Mouse (Mus musculus) midbrain, embryonic 13.5 days (tissue): ENCODE measurements around the gene Tex264. TPM values are rescaled to one million over a fixed set of nuclear protein-coding genes. Genes with fewer than 3 reads are reported as not detected.

Source experiments
- ATAC-seq: fragments of 200-750 bp; cut with Nextera tagmentation; 2 replicates; pipeline ENCODE4 v1.8.0; 2017; ENCODE audit warnings: mild to moderate bottlenecking, moderate TSS enrichment, moderate library complexity
- H3K27ac ChIP-seq: fragments of 300-500 bp; sonication (generic); 2 replicates; pipeline ENCODE4 v1.5.1; 2015; ENCODE audit warnings: inconsistent platforms, mild to moderate bottlenecking, moderate library complexity
- H3K27me3 ChIP-seq: fragments of 300-500 bp; sonication (generic); 2 replicates; pipeline ENCODE4 v1.6.1; 2015; ENCODE audit warnings: mild to moderate bottlenecking, inconsistent platforms
- H3K36me3 ChIP-seq: fragments of 300-500 bp; sonication (generic); 2 replicates; pipeline ENCODE4 v1.6.1; 2015; ENCODE audit warnings: mild to moderate bottlenecking, inconsistent platforms
- H3K4me1 ChIP-seq: fragments of 300-500 bp; sonication (generic); replicated peaks from 2 replicates; pipeline ENCODE4 v1.6.1; 2015; ENCODE audit warnings: inconsistent platforms
- H3K4me2 ChIP-seq: fragments of 300-500 bp; sonication (generic); replicated peaks from 2 replicates; pipeline ENCODE4 v1.6.1; 2015; ENCODE audit warnings: moderate library complexity, mild to moderate bottlenecking, inconsistent platforms
- H3K4me3 ChIP-seq: fragments of 300-500 bp; sonication (generic); replicated peaks from 2 replicates; pipeline ENCODE4 v1.5.1; 2015; ENCODE audit warnings: mild to moderate bottlenecking, inconsistent platforms
- H3K9ac ChIP-seq: fragments of 300-500 bp; sonication (generic); replicated peaks from 2 replicates; pipeline ENCODE4 v1.6.1; 2015; ENCODE audit warnings: mild to moderate bottlenecking, inconsistent platforms
- H3K9me3 ChIP-seq: fragments of 300-500 bp; sonication (generic); 2 replicates; pipeline ENCODE4 v1.6.1; 2016; ENCODE audit warnings: mild to moderate bottlenecking, inconsistent platforms
- WGBS: fragments of 180-500 bp; shearing (Covaris S2); methylation state at CpG from one replicate; pipeline ENCODE4 v1.1.7; 2015; 5-methylcytosine and 5-hydroxymethylcytosine counted together
- polyA plus RNA-seq: library from polyadenylated mRNA; unstranded; fragments of >200 nt; fragmentation: Nextera tagmentation; extraction: Ambion mirVana; gene quantifications from 2 replicates; pipeline ENCODE4 v1.2.1, GENCODE M21; 2015

The Tex264 gene
- polyA plus RNA-seq, 1 experiment from 2014 or later: 36.9 TPM

GRCm38 (mm10) chr9:106684918-106685248 is 844 bp downstream of the Tex264 start:
- H3K4me2 ChIP-seq: peak overlapping the region; percentile 96
- H3K27ac ChIP-seq: no peak overlapping the region
- ATAC-seq: peak; percentile 34
- no peaks in the 10 kb centered on the region for H3K27me3 ChIP-seq
- 4% methylated on average over 12 of the region's 14 CpGs for WGBS
- H3K4me1 ChIP-seq: peaks cover 26% of the 10 kb centered on the region
- H3K36me3 ChIP-seq: peaks cover 15% of the 10 kb centered on the region
- H3K9me3 ChIP-seq: no peaks in the 10 kb centered on the region
- H3K9ac ChIP-seq: peak overlapping the region; percentile 89
- H3K4me3 ChIP-seq: peak overlapping the region; percentile 81

- ATAC-seq: no peak
- H3K4me3 ChIP-seq: peak overlapping the region; percentile 81
Observed at GRCm38 (mm10) chr9:106684093-106684872, 1.4 kb downstream of the Tex264 start.

GRCm38 (mm10) chr9:106681026-106681425 is 4.7 kb downstream of the Tex264 start:
- Histone ChIP-seq H3K4me3 (no peak overlapping the region), H3K4me1 (peaks cover 12% of the 10 kb centered on the region), H3K4me2 (no peak overlapping the region), H3K27me3 (no peaks in the 10 kb centered on the region), H3K9ac (no peak overlapping the region), H3K9me3 (no peaks in the 10 kb centered on the region), H3K36me3 (peaks cover 24% of the 10 kb centered on the region), H3K27ac (no peak overlapping the region)
- ATAC-seq: no peak
- 92% methylated on average over 9 of the region's 9 CpGs for WGBS

More at GRCm38 (mm10) chr9:106684093-106684872, 1.4 kb downstream of the Tex264 start:
- H3K4me1 ChIP-seq: peaks cover 26% of the 10 kb centered on the region
- H3K27me3 ChIP-seq: no peaks in the 10 kb centered on the region
- no peak overlapping the region for H3K27ac ChIP-seq
- 83% methylated on average over 6 of the region's 6 CpGs for WGBS
- H3K36me3 ChIP-seq: peaks cover 19% of the 10 kb centered on the region
- H3K4me2 ChIP-seq: peak overlapping the region; percentile 96
- H3K9me3 ChIP-seq: no peaks in the 10 kb centered on the region
- H3K9ac ChIP-seq: peak overlapping the region; percentile 89

GRCm38 (mm10) chr9:106678242-106678641 is 7.5 kb downstream of the Tex264 start:
- no peak overlapping the region for H3K9ac ChIP-seq
- peaks cover 29% of the 10 kb centered on the region for H3K36me3 ChIP-seq
- H3K4me3 ChIP-seq: no peak overlapping the region
- H3K4me1 ChIP-seq: no peaks in the 10 kb centered on the region
- H3K27me3 ChIP-seq: no peaks in the 10 kb centered on the region
- H3K27ac ChIP-seq: no peak overlapping the region
- no peak for ATAC-seq
- H3K4me2 ChIP-seq: no peak overlapping the region
- 80% methylated on average over 4 of the region's 4 CpGs for WGBS
- H3K9me3 ChIP-seq: no peaks in the 10 kb centered on the region

GRCm38 (mm10) chr9:106677702-106678101 is 8.0 kb downstream of the Tex264 start:
- ATAC-seq: no peak
- WGBS: 91% methylated on average over 5 of the region's 5 CpGs
- H3K27ac ChIP-seq: no peak overlapping the region
- no peak overlapping the region for H3K9ac ChIP-seq
- peaks cover 34% of the 10 kb centered on the region for H3K36me3 ChIP-seq
- no peak overlapping the region for H3K4me3 ChIP-seq
- no peaks in the 10 kb centered on the region for H3K4me1 ChIP-seq
- H3K9me3 ChIP-seq: no peaks in the 10 kb centered on the region
- no peaks in the 10 kb centered on the region for H3K27me3 ChIP-seq
- H3K4me2 ChIP-seq: no peak overlapping the region

GRCm38 (mm10) chr9:106676571-106676970 is 9.2 kb downstream of the Tex264 start:
- Histone ChIP-seq H3K4me1 (no peaks in the 10 kb centered on the region), H3K4me3 (no peak overlapping the region)
- 73% methylated on average over 4 of the region's 4 CpGs for WGBS

GRCm38 (mm10) chr9:106675965-106676364 is 9.8 kb downstream of the Tex264 start:
- no peak overlapping the region for H3K4me2 ChIP-seq
- no peak overlapping the region for H3K9ac ChIP-seq
- no peak overlapping the region for H3K27ac ChIP-seq
- peaks cover 30% of the 10 kb centered on the region for H3K36me3 ChIP-seq
- no peaks in the 10 kb centered on the region for H3K9me3 ChIP-seq
- H3K4me3 ChIP-seq: no peak overlapping the region
- WGBS: 83% methylated on average over 9 of the region's 9 CpGs
- peak; percentile 55; the same call in 1 of the 2 replicates for ATAC-seq
- no peaks in the 10 kb centered on the region for H3K4me1 ChIP-seq
- H3K27me3 ChIP-seq: no peaks in the 10 kb centered on the region

More at GRCm38 (mm10) chr9:106676571-106676970, 9.2 kb downstream of the Tex264 start:
- Histone ChIP-seq H3K36me3 (peaks cover 33% of the 10 kb centered on the region), H3K27me3 (no peaks in the 10 kb centered on the region), H3K9ac (no peak overlapping the region), H3K9me3 (no peaks in the 10 kb centered on the region), H3K4me2 (no peak overlapping the region), H3K27ac (no peak overlapping the region)
- ATAC-seq: no peak

GRCm38 (mm10) chr9:106675480-106675879 is 10.2 kb downstream of the Tex264 start:
- Histone ChIP-seq H3K4me1 (no peaks in the 10 kb centered on the region), H3K27ac (no peak overlapping the region), H3K4me3 (no peak overlapping the region), H3K27me3 (no peaks in the 10 kb centered on the region), H3K4me2 (no peak overlapping the region), H3K36me3 (peaks cover 28% of the 10 kb centered on the region), H3K9ac (no peak overlapping the region), H3K9me3 (no peaks in the 10 kb centered on the region)
- WGBS: 0% methylated on average over 1 of the region's 1 CpGs
- peak; percentile 83 for ATAC-seq

- WGBS: 86% methylated on average over 2 of the region's 2 CpGs
- no peaks in the 10 kb centered on the region for H3K9me3 ChIP-seq
- H3K36me3 ChIP-seq: peaks cover 27% of the 10 kb centered on the region
- H3K4me2 ChIP-seq: no peak overlapping the region
- H3K4me1 ChIP-seq: no peaks in the 10 kb centered on the region
- no peak overlapping the region for H3K9ac ChIP-seq
- no peak overlapping the region for H3K4me3 ChIP-seq
- no peak for ATAC-seq
- no peaks in the 10 kb centered on the region for H3K27me3 ChIP-seq
- no peak overlapping the region for H3K27ac ChIP-seq
Observed at GRCm38 (mm10) chr9:106673860-106674259, 11.9 kb downstream of the Tex264 start.

GRCm38 (mm10) chr9:106664856-106665255 is 20.9 kb downstream of the Tex264 start:
- Histone ChIP-seq H3K4me1 (peaks cover 33% of the 10 kb centered on the region), H3K9ac (no peak overlapping the region), H3K4me2 (no peak overlapping the region; the same call in 1 of the 2 replicates), H3K27me3 (no peaks in the 10 kb centered on the region), H3K4me3 (no peak overlapping the region), H3K9me3 (no peaks in the 10 kb centered on the region), H3K36me3 (peaks cover 41% of the 10 kb centered on the region), H3K27ac (peak overlapping the region; percentile 91)
- peak; percentile 55 for ATAC-seq
- 53% methylated on average over 6 of the region's 6 CpGs for WGBS

- no peak overlapping the region for H3K4me2 ChIP-seq
- no peak overlapping the region for H3K9ac ChIP-seq
- H3K27ac ChIP-seq: peak overlapping the region; percentile 91
- H3K4me3 ChIP-seq: no peak overlapping the region
- H3K27me3 ChIP-seq: no peaks in the 10 kb centered on the region
- ATAC-seq: peak; percentile 91
- no peaks in the 10 kb centered on the region for H3K9me3 ChIP-seq
- WGBS: 15% methylated on average over 4 of the region's 4 CpGs
- H3K36me3 ChIP-seq: peaks cover 43% of the 10 kb centered on the region
- peaks cover 35% of the 10 kb centered on the region for H3K4me1 ChIP-seq
Observed at GRCm38 (mm10) chr9:106664433-106664832, 21.3 kb downstream of the Tex264 start.

- Histone ChIP-seq H3K9me3 (no peaks in the 10 kb centered on the region), H3K4me3 (no peak overlapping the region), H3K9ac (no peak overlapping the region), H3K4me2 (no peak overlapping the region), H3K27me3 (no peaks in the 10 kb centered on the region), H3K36me3 (peaks cover 40% of the 10 kb centered on the region), H3K4me1 (peaks cover 40% of the 10 kb centered on the region), H3K27ac (no peak overlapping the region)
- WGBS: 87% methylated on average over 6 of the region's 6 CpGs
- no peak for ATAC-seq
Observed at GRCm38 (mm10) chr9:106663200-106663599, 22.5 kb downstream of the Tex264 start.
